Mouse (Mus musculus): ENCODE measurements around the gene Rab40b. TPM values are rescaled to one million over a fixed set of nuclear protein-coding genes. Genes with fewer than 3 reads are reported as not detected.

The Rab40b gene
- polyA plus RNA-seq, 1 experiment: not detected

- H3K27ac ChIP-seq (ENCODE audit: control insufficient read depth, insufficient read depth, low read depth, low read length, poor library complexity): no peak overlapping the region
- no peaks in the 10 kb centered on the region for H3K4me1 ChIP-seq (ENCODE audit: control insufficient read depth, insufficient read depth, low read length)
- TF ChIP-seq CTCF (IDR thresholded peaks at IDR 0.05; ENCODE audit: control insufficient read depth, insufficient read depth, low read length) (no peak), POLR2A (IDR thresholded peaks at IDR 0.05; ENCODE audit: borderline replicate concordance, control insufficient read depth, low read depth, low read length) (no peak)
- H3K4me3 ChIP-seq (replicated peaks; ENCODE audit: control insufficient read depth, low read depth, low read length): no peak overlapping the region
- WGBS: 71% methylated on average over 6 of the region's 6 CpGs
These were observed 7.8 kb downstream of the Rab40b start for GRCm38 (mm10) chr11:121380294-121380693.

- no peaks in the 10 kb centered on the region for H3K4me1 ChIP-seq (ENCODE audit: control insufficient read depth, insufficient read depth, low read length)
- no peak overlapping the region for H3K4me3 ChIP-seq (replicated peaks; ENCODE audit: control insufficient read depth, low read depth, low read length)
- no peak overlapping the region for H3K27ac ChIP-seq (ENCODE audit: control insufficient read depth, insufficient read depth, low read depth, low read length, poor library complexity)
- TF ChIP-seq CTCF (IDR thresholded peaks at IDR 0.05; ENCODE audit: control insufficient read depth, insufficient read depth, low read length): no peak
- no peak for TF ChIP-seq POLR2A (IDR thresholded peaks at IDR 0.05; ENCODE audit: borderline replicate concordance, control insufficient read depth, low read depth, low read length)
These were observed 9.4 kb downstream of the Rab40b start for GRCm38 (mm10) chr11:121378644-121379043.

- Histone ChIP-seq H3K4me1 (ENCODE audit: control insufficient read depth, insufficient read depth, low read length) (no peaks in the 10 kb centered on the region; the same call in 1 of the 2 replicates), H3K27ac (ENCODE audit: control insufficient read depth, insufficient read depth, low read depth, low read length, poor library complexity) (no peak overlapping the region), H3K4me3 (replicated peaks; ENCODE audit: control insufficient read depth, low read depth, low read length) (no peak overlapping the region)
- 66% methylated on average over 6 of the region's 6 CpGs for WGBS
- TF ChIP-seq CTCF (IDR thresholded peaks at IDR 0.05; ENCODE audit: control insufficient read depth, insufficient read depth, low read length) (no peak), POLR2A (IDR thresholded peaks at IDR 0.05; ENCODE audit: borderline replicate concordance, control insufficient read depth, low read depth, low read length) (no peak)
These were observed 14.7 kb downstream of the Rab40b start for GRCm38 (mm10) chr11:121373305-121373704.

- no peaks in the 10 kb centered on the region; the same call in 1 of the 2 replicates for H3K4me1 ChIP-seq (ENCODE audit: control insufficient read depth, insufficient read depth, low read length)
- no peak overlapping the region for H3K27ac ChIP-seq (ENCODE audit: control insufficient read depth, insufficient read depth, low read depth, low read length, poor library complexity)
- H3K4me3 ChIP-seq (replicated peaks; ENCODE audit: control insufficient read depth, low read depth, low read length): no peak overlapping the region
- TF ChIP-seq CTCF (IDR thresholded peaks at IDR 0.05; ENCODE audit: control insufficient read depth, insufficient read depth, low read length): no peak
- TF ChIP-seq POLR2A (IDR thresholded peaks at IDR 0.05; ENCODE audit: borderline replicate concordance, control insufficient read depth, low read depth, low read length): no peak
- WGBS: 79% methylated on average over 6 of the region's 6 CpGs
These were observed 17.6 kb downstream of the Rab40b start for GRCm38 (mm10) chr11:121370337-121370994.

GRCm38 (mm10) chr11:121369622-121370021 is 18.4 kb downstream of the Rab40b start:
- H3K27ac ChIP-seq (ENCODE audit: control insufficient read depth, insufficient read depth, low read depth, low read length, poor library complexity): no peak overlapping the region
- peak; percentile 32; the same call in 1 of the 2 replicates for TF ChIP-seq CTCF (IDR thresholded peaks at IDR 0.05; ENCODE audit: control insufficient read depth, insufficient read depth, low read length)
- no peak for TF ChIP-seq POLR2A (IDR thresholded peaks at IDR 0.05; ENCODE audit: borderline replicate concordance, control insufficient read depth, low read depth, low read length)
- 75% methylated on average over 6 of the region's 6 CpGs for WGBS
- H3K4me3 ChIP-seq (replicated peaks; ENCODE audit: control insufficient read depth, low read depth, low read length): no peak overlapping the region
- no peaks in the 10 kb centered on the region; the same call in 1 of the 2 replicates for H3K4me1 ChIP-seq (ENCODE audit: control insufficient read depth, insufficient read depth, low read length)

GRCm38 (mm10) chr11:121368731-121369130 is 19.3 kb downstream of the Rab40b start:
- no peak overlapping the region for H3K4me3 ChIP-seq (replicated peaks; ENCODE audit: control insufficient read depth, low read depth, low read length)
- no peaks in the 10 kb centered on the region; the same call in 1 of the 2 replicates for H3K4me1 ChIP-seq (ENCODE audit: control insufficient read depth, insufficient read depth, low read length)
- no peak overlapping the region for H3K27ac ChIP-seq (ENCODE audit: control insufficient read depth, insufficient read depth, low read depth, low read length, poor library complexity)
- WGBS: 21% methylated on average over 1 of the region's 1 CpGs
- no peak for TF ChIP-seq POLR2A (IDR thresholded peaks at IDR 0.05; ENCODE audit: borderline replicate concordance, control insufficient read depth, low read depth, low read length)
- no peak for TF ChIP-seq CTCF (IDR thresholded peaks at IDR 0.05; ENCODE audit: control insufficient read depth, insufficient read depth, low read length)

- H3K4me3 ChIP-seq (replicated peaks; ENCODE audit: control insufficient read depth, low read depth, low read length): no peak overlapping the region
- no peak for TF ChIP-seq POLR2A (IDR thresholded peaks at IDR 0.05; ENCODE audit: borderline replicate concordance, control insufficient read depth, low read depth, low read length)
- no peak for TF ChIP-seq CTCF (IDR thresholded peaks at IDR 0.05; ENCODE audit: control insufficient read depth, insufficient read depth, low read length)
- no peak overlapping the region for H3K27ac ChIP-seq (ENCODE audit: control insufficient read depth, insufficient read depth, low read depth, low read length, poor library complexity)
- WGBS: 68% methylated on average over 5 of the region's 5 CpGs
- no peaks in the 10 kb centered on the region for H3K4me1 ChIP-seq (ENCODE audit: control insufficient read depth, insufficient read depth, low read length)
These were observed 20.8 kb downstream of the Rab40b start for GRCm38 (mm10) chr11:121367170-121367707.

GRCm38 (mm10) chr11:121362212-121362611 is 25.8 kb downstream of the Rab40b start:
- no peak overlapping the region for H3K4me3 ChIP-seq (replicated peaks; ENCODE audit: control insufficient read depth, low read depth, low read length)
- TF ChIP-seq POLR2A (IDR thresholded peaks at IDR 0.05; ENCODE audit: borderline replicate concordance, control insufficient read depth, low read depth, low read length) (no peak), CTCF (IDR thresholded peaks at IDR 0.05; ENCODE audit: control insufficient read depth, insufficient read depth, low read length) (peak; percentile 74)
- no peaks in the 10 kb centered on the region for H3K4me1 ChIP-seq (ENCODE audit: control insufficient read depth, insufficient read depth, low read length)
- no peak overlapping the region for H3K27ac ChIP-seq (ENCODE audit: control insufficient read depth, insufficient read depth, low read depth, low read length, poor library complexity)
- 30% methylated on average over 5 of the region's 5 CpGs for WGBS

Measured in bone marrow, adult 2 months (tissue).